Mouse (Mus musculus) ovary, adult 10 weeks (tissue): Measurements from ENCODE around the gene Nrg3. TPM values are rescaled to one million over a fixed set of nuclear protein-coding genes. Genes with fewer than 3 reads are reported as not detected.

ENCODE experiments used
- polyA plus RNA-seq: library from polyadenylated mRNA; stranded (reverse); fragments of 350-450 nt; fragmentation: Illumina TruSeq; extraction: RNeasy Lipid Tissue Mini Kit (QIAGEN cat#74804); gene quantifications from one replicate; pipeline ENCODE4 v1.2.3, GENCODE M21; 2014

Nrg3 gene
- polyA plus RNA-seq = not detected

GRCm38 (mm10) chr14:39472790-39473761 is at the start of gene Nrg3:
Nrg3 (minus strand) TSS chr14:39473088.

